Mouse (Mus musculus) kidney, adult 18-20 months (tissue): Measurements from ENCODE around the gene Rpgrip1l.
A peak's percentile ranks its signal among the peaks of the same experiment; 100 is the strongest.

ENCODE experiments used
- DNase-seq: peaks from one replicate; pipeline ENCODE4 v3.0.0; 2021

Gene Rpgrip1l

DNA sequence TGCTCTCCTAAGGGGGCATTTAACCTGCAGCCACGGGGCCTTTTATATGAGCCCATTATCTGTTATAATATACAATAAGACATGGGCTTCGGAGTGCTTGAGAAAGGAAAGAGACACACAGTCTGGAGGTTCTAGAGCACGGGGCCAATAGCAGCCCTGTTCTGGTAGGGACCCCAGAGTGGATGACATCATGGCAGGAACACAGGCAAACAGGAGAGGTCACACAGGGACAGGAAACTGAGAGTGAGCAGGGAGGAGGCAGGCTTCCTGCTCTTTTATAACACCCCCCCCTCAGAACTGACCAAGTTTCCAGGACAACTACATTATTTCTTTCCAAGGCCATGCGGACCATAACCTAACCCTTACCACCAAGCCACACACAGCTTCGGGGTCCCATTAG lies 115.8 kb downstream of the Rpgrip1l start:
- no peak for DNase-seq

DNA sequence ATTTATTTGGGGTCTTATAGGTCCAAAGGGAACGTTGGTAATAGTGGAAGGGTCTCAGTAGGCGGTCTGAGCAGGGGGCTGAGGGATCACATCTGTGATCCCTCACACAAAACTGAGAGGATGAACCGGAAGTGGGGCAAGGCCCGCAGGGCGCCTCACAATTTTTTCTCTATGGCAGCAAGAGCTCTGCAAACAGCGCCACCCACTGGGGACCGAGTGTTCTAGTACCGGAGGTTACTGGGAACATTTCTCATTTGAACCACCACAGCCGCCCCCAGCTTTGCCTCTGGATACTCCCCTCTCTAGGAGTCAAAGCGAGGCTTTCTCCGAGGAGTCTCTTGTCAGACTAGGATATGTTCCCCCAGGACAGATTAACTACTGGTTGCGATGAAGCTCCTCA lies 116.4 kb downstream of the Rpgrip1l start:
- DNase-seq = no peak

DNA sequence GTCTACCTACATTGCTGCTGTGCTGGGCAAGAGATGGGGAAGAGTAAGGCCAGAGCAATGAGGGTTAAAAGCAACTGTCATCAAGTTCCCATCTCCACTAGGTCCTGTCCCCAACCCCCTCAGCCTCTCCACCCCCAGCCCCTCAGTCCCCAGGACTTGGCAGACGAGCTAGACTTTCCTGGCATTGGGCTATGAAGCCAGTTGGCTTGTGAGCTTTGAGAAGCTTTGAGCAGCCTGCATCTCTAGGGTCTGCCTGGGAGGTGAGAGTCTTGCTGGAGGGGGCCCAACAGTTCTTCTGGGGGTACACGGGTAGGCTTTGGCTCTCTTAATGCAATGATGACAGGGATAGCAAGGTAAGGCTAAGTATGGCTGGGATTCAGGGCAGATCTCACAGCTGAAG lies 119.0 kb downstream of the Rpgrip1l start:
- DNase-seq = no peak

DNA sequence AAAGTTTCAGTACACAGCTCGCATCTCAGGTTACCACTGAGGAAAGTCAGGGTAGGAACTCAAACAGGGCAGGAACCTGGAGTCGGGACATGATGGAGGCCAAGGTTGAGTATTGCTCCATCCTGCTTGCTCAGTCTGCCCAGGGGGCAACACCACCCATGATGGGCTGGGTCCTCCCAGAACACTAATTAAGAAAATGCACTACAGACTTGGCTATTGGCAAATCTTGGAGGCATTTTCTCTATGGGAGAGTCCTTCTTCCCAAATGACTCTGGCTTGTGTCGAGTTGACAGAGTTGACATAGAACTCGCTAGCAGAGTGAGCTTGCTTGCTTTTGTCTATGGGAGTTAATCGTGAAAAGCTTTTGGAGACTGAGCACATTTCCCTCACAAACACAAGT lies 120.1 kb downstream of the Rpgrip1l start:
- DNase-seq = no peak

DNA sequence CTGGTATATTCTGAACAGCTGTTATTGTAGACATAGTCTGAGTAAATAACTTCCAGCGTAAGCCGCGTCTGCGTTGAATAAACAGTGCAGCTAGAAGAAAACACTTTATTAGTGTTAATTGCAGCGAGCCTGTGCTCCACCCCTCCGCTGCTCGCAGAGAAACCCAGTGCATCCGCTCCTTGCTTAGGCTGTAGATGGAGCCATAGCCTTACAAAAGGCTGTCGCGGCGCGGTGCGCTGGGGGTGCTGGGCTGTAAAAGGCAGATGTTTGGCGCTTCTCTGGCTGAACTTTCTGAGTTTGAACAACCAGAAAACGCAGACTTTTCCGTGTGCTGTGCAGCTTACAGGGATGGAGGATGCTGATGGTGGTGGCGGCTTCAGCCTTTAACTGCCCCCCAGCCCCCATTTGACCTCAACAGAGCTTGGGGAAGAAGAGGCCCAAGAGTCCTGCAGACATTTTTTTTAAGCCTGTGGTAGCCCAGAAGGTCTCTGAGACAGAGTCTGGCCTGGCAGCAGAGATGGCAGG lies 122.2 kb downstream of the Rpgrip1l start:
- peak; percentile 36 for DNase-seq

DNA sequence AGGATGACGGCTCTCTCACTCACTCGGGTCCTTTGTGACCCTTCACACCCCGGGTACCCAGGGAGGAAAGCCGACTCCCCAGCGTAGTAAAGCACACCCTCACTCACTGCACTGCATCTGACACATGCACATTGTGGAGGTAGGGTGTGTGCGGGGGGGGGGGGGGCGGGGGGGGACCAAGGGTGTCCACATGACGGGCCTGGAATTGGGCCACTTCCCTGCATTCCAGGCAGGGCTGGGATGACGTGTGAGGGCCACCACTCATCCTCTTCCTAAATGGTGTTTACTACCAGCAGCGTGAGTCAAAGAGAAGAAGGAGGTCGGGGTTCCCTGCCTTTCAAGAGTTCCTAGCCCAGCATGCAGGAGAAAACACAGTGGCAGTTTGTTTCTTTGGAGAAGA lies 124.9 kb downstream of the Rpgrip1l start:
- DNase-seq = no peak

DNA sequence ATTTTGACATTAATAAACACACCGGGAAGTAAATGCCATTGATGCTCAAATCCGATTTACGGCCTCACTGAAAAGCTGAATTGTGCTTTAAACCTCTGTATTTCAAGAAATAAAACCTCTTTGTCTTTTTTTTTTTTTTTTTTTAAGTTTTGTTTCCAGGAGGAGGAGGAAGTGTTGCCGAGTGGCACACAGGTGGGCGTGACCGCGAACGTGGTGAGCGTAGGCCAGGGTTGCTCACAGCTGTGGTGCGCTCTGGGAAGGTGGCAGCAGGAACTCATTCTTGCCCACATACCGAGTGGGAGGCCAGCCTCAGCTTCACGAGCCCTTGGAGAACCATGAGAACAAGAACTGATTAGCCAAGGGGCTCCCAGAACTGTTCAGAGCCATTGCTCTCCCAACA lies 126.7 kb downstream of the Rpgrip1l start:
- no peak for DNase-seq

DNA sequence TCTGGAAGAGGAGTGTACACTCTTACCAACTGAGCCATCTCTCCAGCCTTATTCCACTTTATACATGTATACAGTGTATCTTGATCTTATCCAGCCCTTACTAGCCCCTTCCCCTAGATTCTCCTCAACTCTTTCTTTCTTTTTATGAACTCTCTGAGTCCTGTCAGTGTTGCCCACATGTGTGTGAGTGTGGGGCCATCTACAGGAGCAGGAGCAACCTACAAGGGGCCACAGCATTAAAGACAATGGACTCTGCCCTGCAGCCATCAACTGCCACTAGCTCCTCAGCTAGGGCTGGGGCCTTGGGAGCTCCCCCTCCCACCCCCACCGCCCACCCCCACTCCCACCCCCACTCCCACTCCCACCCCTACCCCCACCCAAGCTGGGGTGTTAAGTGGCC lies 135.4 kb downstream of the Rpgrip1l start:
- DNase-seq = no peak

DNA sequence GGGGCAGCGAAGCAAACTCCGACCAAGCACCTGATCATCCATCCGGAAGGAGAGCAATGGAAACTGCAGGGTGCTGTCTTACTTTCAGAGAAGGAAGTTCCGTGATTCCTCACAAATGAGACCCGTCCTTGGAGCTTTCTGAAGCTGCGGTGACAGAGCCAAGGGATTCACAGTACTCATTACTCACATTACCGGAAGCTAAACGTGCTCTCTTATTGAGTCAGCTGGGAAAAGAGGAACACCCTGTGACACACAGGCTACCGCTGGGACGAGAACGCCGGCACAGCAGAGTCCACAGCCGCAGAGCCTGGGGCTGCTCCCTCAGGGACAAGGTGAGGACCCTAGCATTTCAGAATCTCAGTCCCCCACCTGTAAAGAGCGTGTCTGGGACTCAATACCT lies 136.9 kb downstream of the Rpgrip1l start:
- no peak for DNase-seq

DNA sequence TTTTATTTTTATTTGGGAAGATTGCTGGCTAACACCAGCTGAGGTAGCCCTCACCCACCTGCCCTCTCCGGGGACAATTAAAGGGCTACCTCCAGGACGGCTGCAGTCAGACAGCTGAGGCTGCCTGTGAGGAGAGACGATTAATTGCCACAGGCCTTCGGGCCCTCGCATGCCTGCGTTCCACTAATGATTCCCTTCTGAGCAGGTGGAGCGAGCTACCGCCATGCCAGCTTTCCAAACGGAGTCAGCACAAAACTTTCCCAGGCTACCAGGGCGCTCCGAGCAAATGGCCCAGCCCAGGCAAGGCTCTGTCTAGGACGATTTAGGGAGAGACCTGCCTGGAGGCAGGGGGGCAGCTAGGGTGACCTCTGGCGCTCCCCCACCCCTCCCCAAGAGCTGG lies 141.5 kb downstream of the Rpgrip1l start:
- no peak for DNase-seq

DNA sequence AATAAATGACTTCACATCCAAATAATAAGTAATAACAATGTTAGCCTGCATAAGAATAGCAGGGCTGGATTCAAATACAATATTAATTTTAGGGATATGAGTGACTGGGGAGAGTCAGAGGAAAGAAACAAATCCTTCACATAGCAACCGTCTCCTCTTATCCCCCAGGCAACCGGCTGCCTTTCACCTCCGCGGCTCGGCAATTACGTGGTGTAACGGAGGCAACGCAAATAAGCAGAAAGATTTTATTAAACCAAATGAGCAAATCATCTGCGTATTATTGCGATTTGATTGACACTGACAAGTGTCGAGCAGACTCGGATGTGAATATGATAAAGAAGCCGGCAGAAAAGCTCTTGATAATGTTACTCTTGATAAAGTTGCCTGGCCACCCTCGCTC lies 142.1 kb downstream of the Rpgrip1l start:
- DNase-seq = no peak

DNA sequence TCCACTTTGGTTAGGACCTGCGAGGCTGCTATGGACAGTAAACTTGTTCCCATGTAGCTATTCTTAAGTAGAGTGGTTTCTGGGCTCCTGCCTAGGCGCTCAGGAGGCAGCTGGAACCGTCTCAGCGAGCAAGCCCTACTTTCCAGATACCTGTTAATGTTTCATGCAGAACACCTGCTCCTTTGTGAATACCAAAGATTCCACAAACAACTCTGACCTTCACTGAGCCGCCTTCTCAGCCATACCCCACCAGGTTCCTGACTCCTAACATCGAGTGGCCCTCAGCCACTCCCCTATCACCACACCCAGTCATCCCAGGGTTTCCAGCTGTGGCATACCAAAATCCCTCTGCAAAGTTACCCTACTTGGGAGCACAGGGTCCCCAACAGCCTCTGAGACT lies 142.9 kb downstream of the Rpgrip1l start:
- peak; percentile 31 for DNase-seq
